Mouse (Mus musculus): ENCODE data around the gene Zfp933. TPM values are rescaled to one million over a fixed set of nuclear protein-coding genes. Genes with fewer than 3 reads are reported as not detected.
A peak's percentile ranks its signal among the peaks of the same experiment; 100 is the strongest.

Gene Zfp933
- total and polyA plus RNA-seq, 3 experiments = 2.0 to 5.6 (median 3.0) TPM

GRCm38 (mm10) chr4:147847614-147848583 is at the start of gene Zfp933 (continued):
- TF ChIP-seq USF2 (conservative IDR thresholded peaks at IDR 0.05; ENCODE audit: low read depth, low read length) = peak; percentile 86

- H3K4me2 ChIP-seq (ENCODE audit: insufficient read depth, low read depth, poor library complexity, severe bottlenecking) = no peak overlapping the region
- peaks cover 63 to 92% of the 10 kb centered on the region in 2 experiments for H3K36me3 ChIP-seq (replicated peaks in 1 of 2; ENCODE audit: control insufficient read depth in 1 of 2, insufficient read depth in 1 of 2, low read length in 1 of 2)
- H3K9ac ChIP-seq (ENCODE audit: insufficient read depth, low read depth) = no peak overlapping the region
- no peaks in the 10 kb centered on the region for H3K27me3 ChIP-seq (replicated peaks)
- dilution Hi-C loops (cut with MboI; ENCODE audit: extremely low pct_ligation_motif_present, extremely low pct_unique_long_range_greater_than_20kb, low sequenced_read_pairs) = no loop called here
- H3K4me1 ChIP-seq (ENCODE audit: control insufficient read depth in 1 of 2, insufficient read depth in 2 of 2) = no peaks in the 10 kb centered on the region
- no peak for DNase-seq (ENCODE audit: extremely low read depth)
- no peak overlapping the region for H3K4me3 ChIP-seq (replicated peaks in 1 of 3; ENCODE audit: low read depth in 2 of 3, low read length in 2 of 3, poor library complexity in 1 of 3)
- in situ Hi-C loops (cut with MboI; ENCODE audit: low pct_ligation_motif_present, low pct_unique_long_range_greater_than_20kb, low sequenced_read_pairs) = no loop called here
- TF ChIP-seq ZKSCAN1 (IDR thresholded peaks at IDR 0.05; ENCODE audit: borderline replicate concordance, low read depth, low read length) = no peak
- TF ChIP-seq PAX5 (IDR thresholded peaks at IDR 0.05; ENCODE audit: low read length) = no peak
- TF ChIP-seq POLR2A (IDR thresholded peaks at IDR 0.05; ENCODE audit: low read depth, low read length) = no peak
- TF ChIP-seq E2F4 (IDR thresholded peaks at IDR 0.05; ENCODE audit: insufficient replicate concordance, low read depth, low read length) = no peak
- TF ChIP-seq GABPA (IDR thresholded peaks at IDR 0.05; ENCODE audit: insufficient replicate concordance, low read depth, low read length) = no peak
- TF ChIP-seq CTCF (conservative IDR thresholded peaks at IDR 0.05 in 1 of 2, IDR thresholded peaks at IDR 0.05 in 1 of 2; ENCODE audit: low read depth in 2 of 2, low read length in 2 of 2) = no peak
- TF ChIP-seq MEF2A (IDR thresholded peaks at IDR 0.05; ENCODE audit: borderline replicate concordance, low read depth, low read length) = no peak
- no peak for TF ChIP-seq UBTF (IDR thresholded peaks at IDR 0.05; ENCODE audit: low read depth, low read length)
- TF ChIP-seq NRF1 (IDR thresholded peaks at IDR 0.05; ENCODE audit: low read depth, low read length) = no peak
- no peak for TF ChIP-seq MAX (IDR thresholded peaks at IDR 0.05; ENCODE audit: low read length)
- no peak for TF ChIP-seq ZMIZ1 (IDR thresholded peaks at IDR 0.05; ENCODE audit: low read depth, low read length)
- no peaks in the 10 kb centered on the region for H3K9me3 ChIP-seq (replicated peaks; ENCODE audit: low read length)
- no peak overlapping the region for H3K27ac ChIP-seq (ENCODE audit: insufficient read depth, low read depth)
- no peaks in the 10 kb centered on the region for H3K79me2 ChIP-seq (replicated peaks; ENCODE audit: control insufficient read depth, extremely low read depth, insufficient read depth, poor library complexity, severe bottlenecking)
These were observed 49.2 kb upstream of the Zfp933 start for GRCm38 (mm10) chr4:147897348-147897747.

GRCm38 (mm10) chr4:147896411-147896810 is 48.2 kb upstream of the Zfp933 start:
- no peak overlapping the region for H3K9ac ChIP-seq (ENCODE audit: insufficient read depth, low read depth)
- H3K9me3 ChIP-seq (replicated peaks; ENCODE audit: low read length) = no peaks in the 10 kb centered on the region

More at GRCm38 (mm10) chr4:147896411-147896810, 48.2 kb upstream of the Zfp933 start:
- dilution Hi-C loops (cut with MboI; ENCODE audit: extremely low pct_ligation_motif_present, extremely low pct_unique_long_range_greater_than_20kb, low sequenced_read_pairs) = no loop called here
- in situ Hi-C loops (cut with MboI; ENCODE audit: low pct_ligation_motif_present, low pct_unique_long_range_greater_than_20kb, low sequenced_read_pairs) = no loop called here
- TF ChIP-seq EP300 (IDR thresholded peaks at IDR 0.05; ENCODE audit: low read length) = no peak
- TF ChIP-seq USF2 (conservative IDR thresholded peaks at IDR 0.05; ENCODE audit: low read depth, low read length) = no peak
- no peak for TF ChIP-seq ZKSCAN1 (IDR thresholded peaks at IDR 0.05; ENCODE audit: borderline replicate concordance, low read depth, low read length)
- no peak for TF ChIP-seq TCF12 (IDR thresholded peaks at IDR 0.05; ENCODE audit: low read depth, low read length)
- no peak for TF ChIP-seq ELF1 (IDR thresholded peaks at IDR 0.05; ENCODE audit: low read depth, low read length)
- TF ChIP-seq CTCF (conservative IDR thresholded peaks at IDR 0.05 in 1 of 2, IDR thresholded peaks at IDR 0.05 in 1 of 2; ENCODE audit: low read depth in 2 of 2, low read length in 2 of 2) = no peak
- no peak for TF ChIP-seq MYC (IDR thresholded peaks at IDR 0.05; ENCODE audit: low read depth, low read length)
- TF ChIP-seq SIN3A (IDR thresholded peaks at IDR 0.05; ENCODE audit: low read length) = no peak
- TF ChIP-seq ETS1 (conservative IDR thresholded peaks at IDR 0.05; ENCODE audit: low read depth, low read length) = no peak
- TF ChIP-seq UBTF (IDR thresholded peaks at IDR 0.05; ENCODE audit: low read depth, low read length) = no peak
- no peak for TF ChIP-seq IRF4 (IDR thresholded peaks at IDR 0.05; ENCODE audit: low read depth, low read length)
- TF ChIP-seq NRF1 (IDR thresholded peaks at IDR 0.05; ENCODE audit: low read depth, low read length) = no peak
- no peak for TF ChIP-seq MAX (IDR thresholded peaks at IDR 0.05; ENCODE audit: low read length)
- TF ChIP-seq PAX5 (IDR thresholded peaks at IDR 0.05; ENCODE audit: low read length) = no peak
- no peak for TF ChIP-seq MAZ (IDR thresholded peaks at IDR 0.05; ENCODE audit: low read depth, low read length)
- TF ChIP-seq HCFC1 (IDR thresholded peaks at IDR 0.05; ENCODE audit: low read depth, low read length) = no peak
- TF ChIP-seq JUN (IDR thresholded peaks at IDR 0.05; ENCODE audit: insufficient read depth, low read depth, low read length) = no peak
- no peak for TF ChIP-seq POLR2A (IDR thresholded peaks at IDR 0.05; ENCODE audit: low read depth, low read length)
- TF ChIP-seq CHD1 (IDR thresholded peaks at IDR 0.05; ENCODE audit: low read depth, low read length) = no peak
- Histone ChIP-seq H3K27ac (ENCODE audit: insufficient read depth, low read depth) (no peak overlapping the region), H3K79me2 (replicated peaks; ENCODE audit: control insufficient read depth, extremely low read depth, insufficient read depth, poor library complexity, severe bottlenecking) (no peaks in the 10 kb centered on the region), H3K27me3 (replicated peaks) (no peaks in the 10 kb centered on the region), H3K36me3 (replicated peaks in 1 of 2; ENCODE audit: control insufficient read depth in 1 of 2, insufficient read depth in 1 of 2, low read length in 1 of 2) (peaks cover 63 to 93% of the 10 kb centered on the region in 2 experiments), H3K4me2 (ENCODE audit: insufficient read depth, low read depth, poor library complexity, severe bottlenecking) (no peak overlapping the region), H3K4me3 (replicated peaks in 1 of 3; ENCODE audit: low read depth in 2 of 3, low read length in 2 of 3, poor library complexity in 1 of 3) (no peak overlapping the region), H3K4me1 (ENCODE audit: control insufficient read depth in 1 of 2, insufficient read depth in 2 of 2) (no peaks in the 10 kb centered on the region)
- no peak for DNase-seq (ENCODE audit: extremely low read depth)

Measured in CH12.LX (cell line).